ENCODE assay signal across 22 mouse cellular contexts in genomic region chr4:128241075-128241853, GRCm38 (mm10). TPM values are rescaled to one million over a fixed set of nuclear protein-coding genes. Genes with fewer than 3 reads are reported as not detected.
DNase-seq lines count a peak whose midpoint lies in the region; ATAC-seq and TF ChIP-seq lines count a peak whose summit lies in the region.
"Had no signal": no experiment of that assay in that cellular context is flagged by ENCODE, and none has a peak within 500 bp of the region (broad histone marks: within the 10 kb centered on the region; RNA-seq: fewer than 3 reads in every experiment).

No protein-coding gene starts in this region.

- no peaks in the 10 kb centered on the region for H3K27me3 ChIP-seq in forebrain, postnatal 0 days (ENCODE audit: insufficient read depth, low read length)
- H3K27me3 ChIP-seq in forebrain, embryonic 16.5 days (replicated peaks; ENCODE audit: control insufficient read depth, insufficient read depth, low read length) = no peaks in the 10 kb centered on the region
- H3K27me3 ChIP-seq in hindbrain, embryonic 11.5 days (ENCODE audit: control insufficient read depth, insufficient read depth, low read length) = no peaks in the 10 kb centered on the region
- H3K27me3 ChIP-seq in midbrain, embryonic 13.5 days = no peaks in the 10 kb centered on the region
- H3K27me3 ChIP-seq in heart, embryonic 11.5 days (ENCODE audit: control insufficient read depth, insufficient read depth, low read length) = no peaks in the 10 kb centered on the region
- H3K27me3 ChIP-seq: heart, embryonic 12.5 days; liver, embryonic 15.5 days had no signal

- ATAC-seq in forebrain, postnatal 0 days = peak; percentile 32; the same call in 1 of the 2 replicates
- ATAC-seq in forebrain, embryonic 16.5 days = no peak
- peak; percentile 82 for ATAC-seq in hindbrain, embryonic 11.5 days (ENCODE audit: low FRiP score)
- peak; percentile 66 for ATAC-seq in midbrain, embryonic 13.5 days
- ATAC-seq in heart, embryonic 11.5 days (replicated peaks; ENCODE audit: insufficient number of reproducible peaks, low FRiP score, low TSS enrichment) = no peak

- H3K4me1 ChIP-seq in forebrain, postnatal 0 days (ENCODE audit: insufficient read depth) = peaks cover 7% of the 10 kb centered on the region
- H3K4me1 ChIP-seq in forebrain, embryonic 16.5 days (replicated peaks; ENCODE audit: control insufficient read depth, insufficient read depth, low read length) = peaks cover 12% of the 10 kb centered on the region
- peaks cover 2% of the 10 kb centered on the region; the same call in 1 of the 2 replicates for H3K4me1 ChIP-seq in hindbrain, embryonic 11.5 days (replicated peaks; ENCODE audit: control insufficient read depth, insufficient read depth, low read length)
- H3K4me1 ChIP-seq in midbrain, embryonic 13.5 days (replicated peaks) = peaks cover 23% of the 10 kb centered on the region
- no peaks in the 10 kb centered on the region for H3K4me1 ChIP-seq in heart, embryonic 11.5 days (ENCODE audit: control insufficient read depth, insufficient read depth, low read length)
- H3K4me1 ChIP-seq: heart, embryonic 12.5 days; limb, embryonic 12.5 days; liver, embryonic 15.5 days had no signal

- no peak for DNase-seq in forebrain, postnatal 0 days
- DNase-seq in hindbrain, embryonic 11.5 days (ENCODE audit: low spot score) = peak; percentile 48
- DNase-seq in retina, postnatal 7 days (ENCODE audit: low read depth, low spot score) = peak; percentile 6
- no peak for DNase-seq in lung, postnatal 14 days
- no peak for DNase-seq in urinary bladder, adult 18-20 months (ENCODE audit: low spot score in 2 of 2)
- DNase-seq: adrenal gland, postnatal 14 days; gastrocnemius, postnatal 25 days; heart, postnatal 4 days; kidney, adult 8-10 months; spleen, adult 18-20 months; thymus, postnatal 4 days had no signal

- 17% methylated on average over 19 of the region's 19 CpGs for WGBS in forebrain, postnatal 0 days
- 9% methylated on average over 19 of the region's 19 CpGs for WGBS in forebrain, embryonic 16.5 days
- 19% methylated on average over 19 of the region's 19 CpGs for WGBS in hindbrain, embryonic 11.5 days
- WGBS in midbrain, embryonic 13.5 days = 4% methylated on average over 19 of the region's 19 CpGs
- WGBS in heart, embryonic 11.5 days (ENCODE audit: insufficient replicate concordance) = 58% methylated on average over 19 of the region's 19 CpGs

- no peak overlapping the region for H3K27ac ChIP-seq in forebrain, postnatal 0 days (ENCODE audit: low read depth, low read length)
- H3K27ac ChIP-seq in forebrain, embryonic 16.5 days (ENCODE audit: low read length) = no peak overlapping the region
- H3K27ac ChIP-seq in hindbrain, embryonic 11.5 days (ENCODE audit: low read depth, low read length) = peak overlapping the region; percentile 48
- peak overlapping the region; percentile 48 for H3K27ac ChIP-seq in midbrain, embryonic 13.5 days
- H3K27ac ChIP-seq in heart, embryonic 11.5 days (ENCODE audit: low read depth, low read length) = no peak overlapping the region
- H3K27ac ChIP-seq: limb, embryonic 12.5 days; liver, embryonic 15.5 days; macrophage; stomach, postnatal 0 days had no signal

- H3K36me3 ChIP-seq in forebrain, postnatal 0 days (ENCODE audit: insufficient read depth) = no peaks in the 10 kb centered on the region
- no peaks in the 10 kb centered on the region for H3K36me3 ChIP-seq in forebrain, embryonic 16.5 days (ENCODE audit: control insufficient read depth, insufficient read depth)
- no peaks in the 10 kb centered on the region for H3K36me3 ChIP-seq in hindbrain, embryonic 11.5 days (ENCODE audit: control insufficient read depth, insufficient read depth, low read length)
- no peaks in the 10 kb centered on the region for H3K36me3 ChIP-seq in midbrain, embryonic 13.5 days
- H3K36me3 ChIP-seq in heart, embryonic 11.5 days (ENCODE audit: control insufficient read depth, insufficient read depth, low read length) = no peaks in the 10 kb centered on the region
- H3K36me3 ChIP-seq: heart, embryonic 12.5 days; limb, embryonic 12.5 days; liver, embryonic 15.5 days had no signal

- TF ChIP-seq CTCF in forebrain, postnatal 0 days (IDR thresholded peaks at IDR 0.05; ENCODE audit: low read depth) = no peak

- no peaks in the 10 kb centered on the region for H3K9me3 ChIP-seq in forebrain, postnatal 0 days (ENCODE audit: low read length)
- no peaks in the 10 kb centered on the region for H3K9me3 ChIP-seq in forebrain, embryonic 16.5 days (ENCODE audit: control insufficient read depth, low read length)
- H3K9me3 ChIP-seq in hindbrain, embryonic 11.5 days (ENCODE audit: control insufficient read depth, low read length) = no peaks in the 10 kb centered on the region
- no peaks in the 10 kb centered on the region for H3K9me3 ChIP-seq in midbrain, embryonic 13.5 days
- H3K9me3 ChIP-seq in heart, embryonic 11.5 days (replicated peaks; ENCODE audit: control insufficient read depth, low read length) = no peaks in the 10 kb centered on the region
- H3K9me3 ChIP-seq: heart, embryonic 12.5 days; limb, embryonic 12.5 days; liver, embryonic 15.5 days had no signal

- H3K9ac ChIP-seq in forebrain, postnatal 0 days = no peak overlapping the region
- H3K9ac ChIP-seq in forebrain, embryonic 16.5 days (replicated peaks; ENCODE audit: low read depth, low read length) = no peak overlapping the region
- H3K9ac ChIP-seq in hindbrain, embryonic 11.5 days (ENCODE audit: low read depth, low read length) = no peak overlapping the region
- no peak overlapping the region for H3K9ac ChIP-seq in midbrain, embryonic 13.5 days (replicated peaks)
- no peak overlapping the region for H3K9ac ChIP-seq in heart, embryonic 11.5 days (ENCODE audit: low read depth, low read length)
- H3K9ac ChIP-seq: heart, embryonic 12.5 days; limb, embryonic 12.5 days; liver, embryonic 15.5 days had no signal

- no peak overlapping the region for H3K4me2 ChIP-seq in forebrain, postnatal 0 days (ENCODE audit: low read depth)
- no peak overlapping the region for H3K4me2 ChIP-seq in forebrain, embryonic 16.5 days (ENCODE audit: low read length)
- no peak overlapping the region for H3K4me2 ChIP-seq in hindbrain, embryonic 11.5 days (replicated peaks; ENCODE audit: low read depth, low read length)
- H3K4me2 ChIP-seq in midbrain, embryonic 13.5 days (replicated peaks) = no peak overlapping the region
- H3K4me2 ChIP-seq in heart, embryonic 11.5 days = no peak overlapping the region
- H3K4me2 ChIP-seq: heart, embryonic 12.5 days; limb, embryonic 12.5 days; liver, embryonic 15.5 days had no signal

- no peak overlapping the region for H3K4me3 ChIP-seq in forebrain, postnatal 0 days (ENCODE audit: low read depth, low read length)
- H3K4me3 ChIP-seq in forebrain, embryonic 16.5 days (replicated peaks; ENCODE audit: low read length) = no peak overlapping the region
- H3K4me3 ChIP-seq in hindbrain, embryonic 11.5 days (ENCODE audit: low read depth, low read length) = no peak overlapping the region
- H3K4me3 ChIP-seq in midbrain, embryonic 13.5 days (replicated peaks) = no peak overlapping the region
- H3K4me3 ChIP-seq in heart, embryonic 11.5 days (ENCODE audit: low read depth, low read length) = no peak overlapping the region
- H3K4me3 ChIP-seq: erythroblast, embryonic 14.5 days; heart, embryonic 12.5 days; limb, embryonic 12.5 days; liver, embryonic 15.5 days had no signal

RNA-seq across cellular contexts. Expression of gene Hmgb4, which starts 19.5 kb away (rescaled TPM):
- total RNA-seq in forebrain, postnatal 0 days (2014; rRNA removed) = not detected in 2 replicates
- not detected in 2 replicates for polyA plus RNA-seq in forebrain, postnatal 0 days (2015; fragmentation: Nextera tagmentation; extraction: Ambion mirVana)
- polyA plus RNA-seq in forebrain, embryonic 16.5 days (2015; fragmentation: Nextera tagmentation; extraction: Ambion mirVana) = not detected in 2 replicates
- polyA plus RNA-seq in hindbrain, embryonic 11.5 days (2014; fragmentation: Nextera tagmentation; extraction: Ambion mirVana) = not detected in 2 replicates
- 0.22 TPM in 1 of 2 replicates, not detected in the other for polyA plus RNA-seq in midbrain, embryonic 13.5 days (2015; fragmentation: Nextera tagmentation; extraction: Ambion mirVana)
- polyA plus RNA-seq in heart, embryonic 11.5 days (2014; fragmentation: Nextera tagmentation; extraction: Ambion mirVana) = not detected in 2 replicates
- total RNA-seq: adrenal gland, postnatal 14 days; common myeloid progenitor, adult 5-6 weeks; gastrocnemius, postnatal 25 days; heart, postnatal 4 days had no signal
- polyA plus RNA-seq: erythroblast, embryonic 14.5 days; heart, embryonic 12.5 days; large intestine, adult 2 months; limb, embryonic 12.5 days; liver, embryonic 15.5 days; macrophage; stomach, postnatal 0 days had no signal

Comparison
In these comparisons a context has a peak if more than half of its experiments do, and no peak if none do; other contexts are left out.
1. ATAC-seq: peak in forebrain, postnatal 0 days (single experiment), hindbrain, embryonic 11.5 days (single experiment) and midbrain, embryonic 13.5 days (single experiment); none in forebrain, embryonic 16.5 days (single experiment) and heart, embryonic 11.5 days (single experiment).
2. DNase-seq: peak in hindbrain, embryonic 11.5 days (single experiment) and retina, postnatal 7 days (single experiment); none in forebrain, postnatal 0 days (single experiment), lung, postnatal 14 days (single experiment) and urinary bladder, adult 18-20 months (0 of 2).
3. H3K27ac ChIP-seq: peak in hindbrain, embryonic 11.5 days (single experiment) and midbrain, embryonic 13.5 days (single experiment); none in forebrain, postnatal 0 days (single experiment), forebrain, embryonic 16.5 days (single experiment) and heart, embryonic 11.5 days (single experiment).